Mouse (Mus musculus) spleen, adult 10 weeks (tissue): Measurements from ENCODE around the gene Sema4c. TPM values are rescaled to one million over a fixed set of nuclear protein-coding genes. Genes with fewer than 3 reads are reported as not detected.

ENCODE experiments used
- polyA plus RNA-seq: library from polyadenylated mRNA; stranded (reverse); fragments of 350-450 nt; fragmentation: Illumina TruSeq; extraction: RNeasy Lipid Tissue Mini Kit (QIAGEN cat#74804); gene quantifications from one replicate; pipeline ENCODE4 v1.2.3, GENCODE M21; 2015; ENCODE audit warnings: low replicate concordance; ENCODE audit not compliant: insufficient read depth

Sema4c gene
- 7.5 TPM for polyA plus RNA-seq

DNA sequence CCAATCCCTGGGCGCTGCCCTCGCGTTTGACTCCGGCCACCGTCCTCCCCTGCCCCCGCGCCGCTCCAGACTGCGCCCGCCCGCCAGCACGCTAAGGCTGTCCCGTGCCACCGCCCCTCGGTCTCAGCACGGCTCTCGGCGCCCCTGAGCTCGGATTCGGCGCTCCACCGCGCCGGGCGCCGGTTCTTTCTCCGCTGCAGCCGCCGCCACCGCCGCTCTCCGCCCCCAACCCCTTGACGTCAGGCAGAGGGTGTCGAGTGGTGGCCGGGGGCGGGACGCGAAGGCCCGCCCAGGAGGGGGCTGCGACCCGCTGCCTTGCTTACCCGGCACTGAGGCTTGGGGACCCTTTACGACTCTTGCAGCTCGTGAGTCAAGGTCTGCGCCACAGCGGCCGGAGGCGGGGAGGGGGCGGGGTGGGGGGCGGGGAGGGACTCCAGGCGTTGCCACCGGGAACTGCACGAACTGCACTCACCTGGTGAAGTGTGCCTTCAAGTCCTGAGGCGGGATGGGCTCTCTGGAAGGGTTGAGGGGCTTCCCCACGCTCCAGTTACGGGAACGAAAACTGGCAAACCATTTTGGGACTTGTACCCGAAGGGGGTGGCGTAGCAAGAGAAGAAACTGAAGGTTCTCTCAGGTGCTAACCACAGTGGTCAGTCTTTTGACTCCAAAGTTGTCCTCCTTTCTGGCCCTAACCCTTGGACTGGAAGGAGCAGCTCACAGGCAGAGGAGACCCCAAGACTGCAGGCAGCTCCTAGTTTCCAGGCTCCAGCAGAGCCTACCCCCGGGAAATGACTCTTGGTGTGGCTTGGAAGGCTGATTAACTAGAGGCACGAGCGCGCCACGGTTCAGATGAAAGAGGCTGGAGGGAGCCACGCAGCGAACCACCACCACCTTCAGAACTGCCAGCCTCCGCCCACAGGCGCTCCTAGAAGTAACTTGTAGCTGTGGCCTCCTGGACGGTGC, at the start of gene Sema4c:
TSS of gene Sema4c (minus strand) at position 319 of the 963 bp plus-strand sequence.

GRCm38 (mm10) chr1:36546888-36547471, 11.2 kb downstream of the Sema4c start, which contains the start of gene Ankrd39:
Gene Ankrd39 (minus strand): TSS chr1:36547445.

DNA sequence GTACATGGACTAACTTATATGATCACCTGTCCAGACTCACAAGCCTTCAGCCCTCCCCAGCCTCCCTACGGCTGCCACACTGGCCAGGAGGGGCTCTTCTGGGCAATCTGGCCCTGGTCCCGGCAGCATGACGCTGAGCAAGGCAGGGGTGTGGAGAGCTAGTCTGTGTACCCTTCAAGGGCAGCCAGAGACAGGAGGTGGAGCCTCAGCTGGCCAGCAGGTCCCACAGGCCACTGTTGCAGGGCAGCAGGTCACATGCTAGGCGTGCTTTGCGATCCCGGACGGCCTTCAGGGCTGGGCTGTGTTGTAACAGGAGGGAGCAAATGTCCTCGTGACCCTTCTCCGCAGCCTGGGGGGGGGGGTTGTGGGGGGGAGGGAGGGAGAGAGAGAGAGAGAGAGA, 19.0 kb downstream of the Sema4c start, which contains the start of gene Gm42417:
TSS of gene Gm42417 (minus strand) at position 244 of the 400 bp plus-strand sequence.

DNA sequence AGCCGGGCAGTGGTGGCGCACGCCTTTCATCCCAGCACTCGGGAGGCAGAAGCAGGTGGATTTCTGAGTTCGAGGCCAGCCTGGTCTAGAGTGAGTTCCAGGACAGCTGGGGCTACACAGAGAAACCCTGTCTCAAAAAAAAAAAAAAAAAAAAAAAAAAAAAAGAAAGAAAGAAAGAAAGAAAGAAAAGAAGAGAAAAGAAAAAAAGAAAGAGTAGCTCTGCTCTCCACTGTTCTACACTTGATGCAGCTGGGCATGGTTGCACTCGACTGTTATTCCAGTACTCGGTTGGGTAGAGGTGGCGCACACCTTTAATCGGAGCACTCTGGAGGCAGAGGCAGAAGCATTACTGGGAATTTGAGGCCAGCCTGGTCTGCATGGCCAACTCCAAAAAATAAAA, 21.4 kb downstream of the Sema4c start, which contains the start of gene Ankrd23:
TSS of gene Ankrd23 (minus strand) at position 101 of the 400 bp plus-strand sequence.

GRCm38 (mm10) chr1:36511289-36512021, 46.7 kb downstream of the Sema4c start, which contains the start of gene Cnnm3:
Gene Cnnm3 (plus strand): TSS chr1:36511867.

Other genes starting within 250 kb of the Sema4c start
- gene Kansl3, start 189.2 kb downstream of the Sema4c start, polyA plus RNA-seq: 39.1 TPM
- not detected for gene Fer1l5, start 186.1 kb downstream of the Sema4c start, polyA plus RNA-seq
- gene Lman2l, start 113.1 kb downstream of the Sema4c start, polyA plus RNA-seq: 30.2 TPM
- gene Cnnm4, start 86.7 kb downstream of the Sema4c start, polyA plus RNA-seq: 5.4 TPM
- gene Cnnm3, start 46.5 kb downstream of the Sema4c start, polyA plus RNA-seq: 9.5 TPM
- gene Ankrd23, start 21.5 kb downstream of the Sema4c start, polyA plus RNA-seq: 18.8 TPM
- gene Gm42417, start 18.9 kb downstream of the Sema4c start, polyA plus RNA-seq: 0.57 TPM
- 9.2 TPM for gene Ankrd39, start 10.9 kb downstream of the Sema4c start, polyA plus RNA-seq
- gene Fam178b, start 124.8 kb upstream of the Sema4c start, polyA plus RNA-seq: 0.30 TPM
- 227 TPM for gene Cox5b, start 133.1 kb upstream of the Sema4c start, polyA plus RNA-seq
- gene 4933424G06Rik, start 151.8 kb upstream of the Sema4c start, polyA plus RNA-seq: not detected
- 49.8 TPM for gene Actr1b, start 156.1 kb upstream of the Sema4c start, polyA plus RNA-seq
- gene Zap70, start 203.4 kb upstream of the Sema4c start, polyA plus RNA-seq: 12.7 TPM